Mouse (Mus musculus) liver, postnatal 0 days (tissue): ENCODE measurements around the gene Fkbp10.

ENCODE experiments used
- CTCF ChIP-seq: sonication (generic); IDR thresholded peaks from 2 replicates; pipeline ENCODE4 v1.5.1; 2016; ENCODE audit warnings: antibody characterized with exemption, low read depth
- EP300 ChIP-seq: IDR thresholded peaks from 2 replicates; pipeline ENCODE4 v1.6.1; 2016; ENCODE audit warnings: antibody characterized with exemption, low read depth, mild to moderate bottlenecking

- TF ChIP-seq EP300 (no peak), CTCF (no peak)
These were observed 12.8 kb upstream of the Fkbp10 start for GRCm38 (mm10) chr11:100402682-100403081.
